Mouse (Mus musculus) lung, embryonic 16.5 days (tissue): ENCODE measurements around the gene Pik3r3. TPM values are rescaled to one million over a fixed set of nuclear protein-coding genes. Genes with fewer than 3 reads are reported as not detected.
A peak's percentile ranks its signal among the peaks of the same experiment; 100 is the strongest.
"Not testable (repeated sequence)": the region's sequence is repeated elsewhere in the genome, so short reads cannot be mapped to it uniquely, and the experiment has no call there.

Experiments
- ATAC-seq: fragments of 200-750 bp; cut with Nextera tagmentation; 2 replicates; pipeline ENCODE4 v1.8.0; 2017; ENCODE audit warnings: low read depth, mild to moderate bottlenecking, moderate library complexity
- H3K27ac ChIP-seq: fragments of 300-500 bp; sonication (generic); 2 replicates; pipeline ENCODE4 v1.5.1; 2014; ENCODE audit warnings: mild to moderate bottlenecking, control low read depth, low read length
- H3K27me3 ChIP-seq: fragments of 300-500 bp; sonication (generic); 2 replicates; pipeline ENCODE4 v1.6.1; 2014; ENCODE audit warnings: low read depth, low read length, mixed read lengths; ENCODE audit not compliant: control insufficient read depth, insufficient read depth
- H3K36me3 ChIP-seq: fragments of 300-500 bp; sonication (generic); 2 replicates; pipeline ENCODE4 v1.6.1; 2014; ENCODE audit warnings: low read length; ENCODE audit not compliant: control insufficient read depth, insufficient read depth
- H3K4me1 ChIP-seq: fragments of 300-500 bp; sonication (generic); replicated peaks from 2 replicates; pipeline ENCODE4 v1.6.1; 2014; ENCODE audit warnings: low read length, mixed read lengths; ENCODE audit not compliant: control insufficient read depth, insufficient read depth
- H3K4me2 ChIP-seq: fragments of 300-500 bp; sonication (generic); 2 replicates; pipeline ENCODE4 v1.6.1; 2014; ENCODE audit warnings: low read depth, low read length, control low read depth
- H3K4me3 ChIP-seq: fragments of 300-500 bp; sonication (generic); 2 replicates; pipeline ENCODE4 v1.5.1; 2014; ENCODE audit warnings: mild to moderate bottlenecking, low read length, control low read depth
- H3K9ac ChIP-seq: fragments of 300-500 bp; sonication (generic); 2 replicates; pipeline ENCODE4 v1.6.1; 2014; ENCODE audit warnings: low read length, control low read depth
- H3K9me3 ChIP-seq: fragments of 300-500 bp; sonication (generic); 2 replicates; pipeline ENCODE4 v1.6.1; 2016; ENCODE audit warnings: low read length; ENCODE audit not compliant: control insufficient read depth
- WGBS: fragments of 180-500 bp; shearing (Covaris S2); extraction: QIAGEN DNeasy Blood & Tissue Kit; methylation state at CpG from one replicate; pipeline ENCODE4 v1.1.7; 2014; 5-methylcytosine and 5-hydroxymethylcytosine counted together
- polyA plus RNA-seq: library from polyadenylated mRNA; unstranded; fragments of >200 nt; fragmentation: Nextera tagmentation; extraction: Ambion mirVana; gene quantifications from 2 replicates; pipeline ENCODE4 v1.2.1, GENCODE M21; 2015

The Pik3r3 gene
- polyA plus RNA-seq, 1 experiment from 2014 or later = 23.6 TPM

GRCm38 (mm10) chr4:116215895-116216605 is 5.4 kb upstream of the Pik3r3 start:
- Histone ChIP-seq H3K4me3 (no peak overlapping the region), H3K9ac (no peak overlapping the region), H3K4me1 (peaks cover 7% of the 10 kb centered on the region), H3K4me2 (no peak overlapping the region), H3K36me3 (no peaks in the 10 kb centered on the region), H3K27me3 (no peaks in the 10 kb centered on the region), H3K9me3 (no peaks in the 10 kb centered on the region), H3K27ac (no peak overlapping the region)
- 83% methylated on average over 2 of the region's 2 CpGs for WGBS
- ATAC-seq = no peak

- H3K4me3 ChIP-seq = no peak overlapping the region
- no peak overlapping the region for H3K9ac ChIP-seq
- H3K27ac ChIP-seq = no peak overlapping the region
- 26% methylated on average over 2 of the region's 2 CpGs for WGBS
- H3K9me3 ChIP-seq = no peaks in the 10 kb centered on the region
- no peak overlapping the region for H3K4me2 ChIP-seq
- ATAC-seq = no peak
- peaks cover 7% of the 10 kb centered on the region for H3K4me1 ChIP-seq
- H3K36me3 ChIP-seq = no peaks in the 10 kb centered on the region
- H3K27me3 ChIP-seq = no peaks in the 10 kb centered on the region
These were observed 4.4 kb upstream of the Pik3r3 start for GRCm38 (mm10) chr4:116217046-116217445.

GRCm38 (mm10) chr4:116217661-116218060 is 3.8 kb upstream of the Pik3r3 start:
- 89% methylated on average over 1 of the region's 1 CpGs for WGBS
- ATAC-seq, H3K4me2 ChIP-seq, H3K4me3 ChIP-seq, H3K4me1 ChIP-seq, H3K36me3 ChIP-seq, H3K9me3 ChIP-seq, H3K27me3 ChIP-seq, H3K9ac ChIP-seq, H3K27ac ChIP-seq: not testable (repeated sequence)

- no peak for ATAC-seq
- Histone ChIP-seq H3K4me1 (peaks cover 9% of the 10 kb centered on the region), H3K4me3 (no peak overlapping the region), H3K27ac (0 out of 2 replicates have a peak overlapping the region, but pooled peaks have one; percentile 7), H3K36me3 (no peaks in the 10 kb centered on the region), H3K27me3 (no peaks in the 10 kb centered on the region), H3K9ac (no peak overlapping the region), H3K9me3 (no peaks in the 10 kb centered on the region), H3K4me2 (no peak overlapping the region)
- WGBS = 76% methylated on average over 1 of the region's 1 CpGs
These were observed 2.4 kb upstream of the Pik3r3 start for GRCm38 (mm10) chr4:116219056-116219455.

GRCm38 (mm10) chr4:116220071-116220650 is 1.3 kb upstream of the Pik3r3 start:
- ATAC-seq = no peak; the same call in 1 of the 2 replicates
- H3K27ac ChIP-seq = peak overlapping the region; percentile 99
- H3K4me3 ChIP-seq = peak overlapping the region; percentile 81
- peak overlapping the region; percentile 75 for H3K4me2 ChIP-seq
- H3K9ac ChIP-seq = peak overlapping the region; percentile 89
- H3K9me3 ChIP-seq = no peaks in the 10 kb centered on the region
- H3K27me3 ChIP-seq = no peaks in the 10 kb centered on the region
- WGBS = 5% methylated on average over 6 of the region's 6 CpGs
- no peaks in the 10 kb centered on the region for H3K36me3 ChIP-seq
- peaks cover 9% of the 10 kb centered on the region for H3K4me1 ChIP-seq

GRCm38 (mm10) chr4:116220780-116221139 is 658 bp upstream of the Pik3r3 start:
- peak; percentile 61 for ATAC-seq
- H3K4me2 ChIP-seq = peak overlapping the region; percentile 75
- H3K4me3 ChIP-seq = peak overlapping the region; percentile 81
- H3K9ac ChIP-seq = peak overlapping the region; percentile 89
- H3K9me3 ChIP-seq = no peaks in the 10 kb centered on the region
- H3K36me3 ChIP-seq = no peaks in the 10 kb centered on the region
- under 1% methylated on average over 26 of the region's 26 CpGs for WGBS
- H3K4me1 ChIP-seq = peaks cover 9% of the 10 kb centered on the region
- H3K27me3 ChIP-seq = no peaks in the 10 kb centered on the region
- H3K27ac ChIP-seq = peak overlapping the region; percentile 99

GRCm38 (mm10) chr4:116221996-116222842 is 801 bp downstream of the Pik3r3 start:
- WGBS = under 1% methylated on average over 23 of the region's 23 CpGs

GRCm38 (mm10) chr4:116222843-116223119 is 1.4 kb downstream of the Pik3r3 start:
- no peaks in the 10 kb centered on the region for H3K36me3 ChIP-seq
- H3K27me3 ChIP-seq = no peaks in the 10 kb centered on the region
- H3K4me3 ChIP-seq = peak overlapping the region; percentile 69
- WGBS = 2% methylated on average over 6 of the region's 6 CpGs
- H3K4me2 ChIP-seq = peak overlapping the region; percentile 61
- no peak overlapping the region for H3K27ac ChIP-seq
- H3K4me1 ChIP-seq = peaks cover 9% of the 10 kb centered on the region
- no peak for ATAC-seq
- peak overlapping the region; percentile 81 for H3K9ac ChIP-seq
- no peaks in the 10 kb centered on the region for H3K9me3 ChIP-seq

More at GRCm38 (mm10) chr4:116221996-116222842, 801 bp downstream of the Pik3r3 start:
- Histone ChIP-seq H3K4me2 (peak overlapping the region; percentile 61), H3K9ac (peak overlapping the region; percentile 81), H3K4me1 (peaks cover 9% of the 10 kb centered on the region), H3K27me3 (no peaks in the 10 kb centered on the region), H3K4me3 (peak overlapping the region; percentile 69), H3K36me3 (no peaks in the 10 kb centered on the region), H3K9me3 (no peaks in the 10 kb centered on the region), H3K27ac (peak overlapping the region; percentile 98)
- no peak for ATAC-seq

- Histone ChIP-seq H3K9me3 (no peaks in the 10 kb centered on the region), H3K27ac (no peak overlapping the region), H3K4me1 (no peaks in the 10 kb centered on the region), H3K4me3 (no peak overlapping the region), H3K36me3 (no peaks in the 10 kb centered on the region), H3K4me2 (no peak overlapping the region), H3K9ac (no peak overlapping the region), H3K27me3 (no peaks in the 10 kb centered on the region)
- ATAC-seq = no peak
- WGBS = 81% methylated on average over 3 of the region's 3 CpGs
These were observed 22.0 kb downstream of the Pik3r3 start for GRCm38 (mm10) chr4:116243377-116243776.
